Mouse (Mus musculus) lung, adult 2 months (tissue): Measurements from ENCODE around the gene Prodh2.

Source experiments
- CTCF ChIP-seq: fragments of 200-500 bp; IDR thresholded peaks from 2 replicates; pipeline ENCODE4 v1.5.1; 2011; ENCODE audit warnings: mild to moderate bottlenecking, low read length, control low read depth; ENCODE audit not compliant: insufficient read depth
- POLR2A ChIP-seq: fragments of 200-500 bp; IDR thresholded peaks from 2 replicates; pipeline ENCODE4 v1.6.1; 2011; ENCODE audit warnings: low read depth, mild to moderate bottlenecking, control low read depth, low read length, borderline replicate concordance; ENCODE audit errors: extremely low read depth

DNA sequence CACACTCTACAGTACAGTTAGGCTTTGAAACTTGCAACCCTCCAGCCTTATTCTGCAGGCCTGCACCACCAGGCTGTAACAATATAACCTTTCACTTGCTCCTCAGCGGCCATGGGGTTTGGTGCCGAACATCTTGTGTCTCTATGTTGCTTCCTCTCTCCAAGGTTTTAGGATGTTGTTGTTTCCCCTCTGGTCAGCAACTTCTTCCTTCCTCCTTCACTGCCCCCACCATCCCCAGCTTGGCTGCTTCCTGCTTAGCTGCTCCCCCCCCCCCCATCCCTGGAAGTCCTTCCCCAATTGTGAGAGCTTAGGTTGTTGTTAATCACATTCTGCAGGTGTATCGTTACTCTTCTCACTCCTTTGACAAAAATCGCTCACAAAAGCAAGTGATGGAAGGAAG, 14.6 kb downstream of the Prodh2 start:
- TF ChIP-seq CTCF (no peak), POLR2A (no peak)
